Mouse (Mus musculus) midbrain, embryonic 11.5 days (tissue): ENCODE measurements at regions not wholly inside any gene's neighbourhood (a gene's known extent, or its start where the extent isn't known, plus 50 kb on each side); places are given as distances from the start of the nearest gene placed in this dataset.

ENCODE experiments used
- ATAC-seq: fragments of 200-750 bp; cut with Nextera tagmentation; 2 replicates; pipeline ENCODE4 v1.8.0; 2017; ENCODE audit warnings: moderate TSS enrichment, moderate library complexity; ENCODE audit not compliant: low FRiP score
- DNase-seq: peaks from one replicate; pipeline ENCODE4 v3.0.0; 2015; ENCODE audit warnings: low spot score; ENCODE audit errors: missing footprints
- H3K27ac ChIP-seq: fragments of 300-500 bp; sonication (generic); 2 replicates; pipeline ENCODE4 v1.5.1; 2014; ENCODE audit warnings: low read depth, low read length
- H3K27me3 ChIP-seq: fragments of 300-500 bp; sonication (generic); 2 replicates; pipeline ENCODE4 v1.6.1; 2014; ENCODE audit warnings: mild to moderate bottlenecking, low read length, moderate library complexity, mixed read lengths; ENCODE audit not compliant: control insufficient read depth, insufficient read depth
- H3K36me3 ChIP-seq: fragments of 300-500 bp; sonication (generic); 2 replicates; pipeline ENCODE4 v1.6.1; 2014; ENCODE audit warnings: mild to moderate bottlenecking, low read length, moderate library complexity, mixed read lengths; ENCODE audit not compliant: control insufficient read depth, insufficient read depth
- H3K4me1 ChIP-seq: fragments of 300-500 bp; sonication (generic); 2 replicates; pipeline ENCODE4 v1.6.1; 2014; ENCODE audit warnings: low read length; ENCODE audit not compliant: control insufficient read depth, insufficient read depth
- H3K4me2 ChIP-seq: fragments of 300-500 bp; sonication (generic); 2 replicates; pipeline ENCODE4 v1.6.1; 2014; ENCODE audit warnings: mild to moderate bottlenecking, moderate library complexity
- H3K4me3 ChIP-seq: fragments of 300-500 bp; sonication (generic); 2 replicates; pipeline ENCODE4 v1.5.1; 2014; ENCODE audit warnings: low read depth, low read length
- H3K9ac ChIP-seq: fragments of 300-500 bp; sonication (generic); 2 replicates; pipeline ENCODE4 v1.6.1; 2014; ENCODE audit warnings: low read length
- H3K9me3 ChIP-seq: fragments of 300-500 bp; sonication (generic); 2 replicates; pipeline ENCODE4 v1.6.1; 2016; ENCODE audit warnings: low read length; ENCODE audit not compliant: control insufficient read depth
- WGBS: fragments of 180-500 bp; shearing (Covaris S2); extraction: QIAGEN DNeasy Blood & Tissue Kit; methylation state at CpG from one replicate; pipeline ENCODE4 v1.1.7; 2014; 5-methylcytosine and 5-hydroxymethylcytosine counted together

GRCm38 (mm10) chr7:128998759-128999158 lies 254.0 kb downstream of the Sec23ip start:
- no peak overlapping the region for H3K4me3 ChIP-seq
- no peak for DNase-seq
- ATAC-seq: no peak
- WGBS: 83% methylated on average over 4 of the region's 4 CpGs
- no peaks in the 10 kb centered on the region for H3K9me3 ChIP-seq
- H3K36me3 ChIP-seq: no peaks in the 10 kb centered on the region
- H3K4me1 ChIP-seq: no peaks in the 10 kb centered on the region
- H3K9ac ChIP-seq: no peak overlapping the region
- H3K27ac ChIP-seq: no peak overlapping the region
- H3K4me2 ChIP-seq: no peak overlapping the region
- H3K27me3 ChIP-seq: no peaks in the 10 kb centered on the region

GRCm38 (mm10) chr7:129002419-129002818 lies 254.4 kb upstream of the Plpp4 start:
- DNase-seq (no peak), ATAC-seq (no peak)
- Histone ChIP-seq H3K9me3 (no peaks in the 10 kb centered on the region), H3K36me3 (no peaks in the 10 kb centered on the region), H3K27ac (no peak overlapping the region), H3K4me1 (no peaks in the 10 kb centered on the region), H3K4me2 (no peak overlapping the region), H3K27me3 (no peaks in the 10 kb centered on the region), H3K4me3 (no peak overlapping the region), H3K9ac (no peak overlapping the region)
- WGBS: 91% methylated on average over 5 of the region's 5 CpGs

GRCm38 (mm10) chr7:129003150-129003549 lies 253.7 kb upstream of the Plpp4 start:
- Histone ChIP-seq H3K9me3 (no peaks in the 10 kb centered on the region), H3K27me3 (no peaks in the 10 kb centered on the region), H3K9ac (no peak overlapping the region), H3K36me3 (no peaks in the 10 kb centered on the region), H3K27ac (no peak overlapping the region), H3K4me2 (no peak overlapping the region), H3K4me3 (no peak overlapping the region), H3K4me1 (no peaks in the 10 kb centered on the region)
- 86% methylated on average over 1 of the region's 1 CpGs for WGBS
- DNase-seq: no peak
- ATAC-seq: no peak

- no peaks in the 10 kb centered on the region for H3K36me3 ChIP-seq
- ATAC-seq: no peak
- H3K4me1 ChIP-seq: no peaks in the 10 kb centered on the region
- 88% methylated on average over 6 of the region's 6 CpGs for WGBS
- H3K9ac ChIP-seq: no peak overlapping the region
- no peak overlapping the region for H3K4me2 ChIP-seq
- no peak overlapping the region for H3K4me3 ChIP-seq
- DNase-seq: no peak
- no peak overlapping the region for H3K27ac ChIP-seq
- no peaks in the 10 kb centered on the region for H3K27me3 ChIP-seq
- H3K9me3 ChIP-seq: no peaks in the 10 kb centered on the region
These were observed 240.5 kb upstream of the Plpp4 start for GRCm38 (mm10) chr7:129016353-129016752.

GRCm38 (mm10) chr7:129027116-129027515 lies 229.7 kb upstream of the Plpp4 start:
- Histone ChIP-seq H3K36me3 (no peaks in the 10 kb centered on the region), H3K27me3 (no peaks in the 10 kb centered on the region), H3K27ac (no peak overlapping the region), H3K4me1 (no peaks in the 10 kb centered on the region), H3K9me3 (no peaks in the 10 kb centered on the region), H3K4me3 (no peak overlapping the region), H3K4me2 (no peak overlapping the region), H3K9ac (no peak overlapping the region)
- peak; percentile 47 for DNase-seq
- WGBS: 90% methylated on average over 2 of the region's 2 CpGs
- no peak for ATAC-seq

GRCm38 (mm10) chr7:129048023-129048422 lies 208.8 kb upstream of the Plpp4 start:
- ATAC-seq (no peak), DNase-seq (peak; percentile 35)
- no peaks in the 10 kb centered on the region for H3K9me3 ChIP-seq
- H3K4me3 ChIP-seq: no peak overlapping the region
- WGBS: 76% methylated on average over 5 of the region's 5 CpGs
- no peaks in the 10 kb centered on the region for H3K4me1 ChIP-seq
- H3K4me2 ChIP-seq: no peak overlapping the region
- no peaks in the 10 kb centered on the region for H3K36me3 ChIP-seq
- no peak overlapping the region for H3K9ac ChIP-seq
- no peaks in the 10 kb centered on the region for H3K27me3 ChIP-seq
- H3K27ac ChIP-seq: no peak overlapping the region

GRCm38 (mm10) chr7:129049726-129050125 lies 207.1 kb upstream of the Plpp4 start:
- H3K9me3 ChIP-seq: no peaks in the 10 kb centered on the region
- peak; percentile 19 for DNase-seq
- WGBS: 95% methylated on average over 4 of the region's 4 CpGs
- H3K27ac ChIP-seq: no peak overlapping the region
- no peaks in the 10 kb centered on the region for H3K4me1 ChIP-seq
- H3K36me3 ChIP-seq: no peaks in the 10 kb centered on the region
- no peaks in the 10 kb centered on the region for H3K27me3 ChIP-seq
- no peak overlapping the region for H3K4me2 ChIP-seq
- ATAC-seq: no peak
- no peak overlapping the region for H3K9ac ChIP-seq
- no peak overlapping the region for H3K4me3 ChIP-seq

- Histone ChIP-seq H3K27ac (no peak overlapping the region), H3K4me1 (no peaks in the 10 kb centered on the region), H3K36me3 (no peaks in the 10 kb centered on the region), H3K4me2 (no peak overlapping the region), H3K4me3 (no peak overlapping the region), H3K9ac (no peak overlapping the region), H3K9me3 (no peaks in the 10 kb centered on the region), H3K27me3 (no peaks in the 10 kb centered on the region)
- ATAC-seq (no peak), DNase-seq (peak; percentile 28)
- WGBS: 83% methylated on average over 1 of the region's 1 CpGs
These were observed 206.2 kb upstream of the Plpp4 start for GRCm38 (mm10) chr7:129050675-129051074.

- Histone ChIP-seq H3K9ac (no peak overlapping the region), H3K4me2 (no peak overlapping the region), H3K4me3 (no peak overlapping the region), H3K27me3 (no peaks in the 10 kb centered on the region), H3K4me1 (no peaks in the 10 kb centered on the region), H3K27ac (no peak overlapping the region), H3K9me3 (no peaks in the 10 kb centered on the region), H3K36me3 (no peaks in the 10 kb centered on the region)
- 87% methylated on average over 2 of the region's 2 CpGs for WGBS
- DNase-seq: no peak
- no peak for ATAC-seq
These were observed 189.9 kb upstream of the Plpp4 start for GRCm38 (mm10) chr7:129066891-129067290.

- no peak overlapping the region for H3K27ac ChIP-seq
- no peaks in the 10 kb centered on the region for H3K4me1 ChIP-seq
- H3K4me3 ChIP-seq: no peak overlapping the region
- H3K9ac ChIP-seq: no peak overlapping the region
- ATAC-seq (no peak), DNase-seq (no peak)
- 94% methylated on average over 4 of the region's 4 CpGs for whole genome bisulfite sequencing
- H3K27me3 ChIP-seq: no peaks in the 10 kb centered on the region
- no peak overlapping the region for H3K4me2 ChIP-seq
- no peaks in the 10 kb centered on the region for H3K9me3 ChIP-seq
- H3K36me3 ChIP-seq: no peaks in the 10 kb centered on the region
These were observed 188.7 kb upstream of the Plpp4 start for GRCm38 (mm10) chr7:129068137-129068536.
